In the genomic region with DNA sequence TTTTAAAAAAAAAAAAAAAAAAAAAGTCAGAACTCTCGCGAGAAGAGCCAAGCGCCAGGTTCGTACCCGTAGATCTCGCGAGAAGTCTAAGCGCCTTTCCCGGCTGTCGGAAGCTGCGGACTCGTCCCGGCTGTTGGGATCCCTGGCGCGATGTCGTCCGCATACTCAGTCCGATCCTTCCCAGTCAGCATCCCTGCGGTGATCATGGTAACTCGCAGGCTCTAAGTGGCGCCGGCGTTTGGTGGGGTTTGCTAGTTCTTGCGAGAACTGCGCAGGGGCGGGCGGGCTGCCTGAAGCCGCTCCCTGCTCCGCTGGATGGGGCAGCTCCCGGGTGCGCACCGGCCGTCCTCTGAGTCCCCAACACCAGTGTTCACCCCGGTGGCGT, we compare ENCODE assay signal across 8 mouse cellular contexts. TPM values are rescaled to one million over a fixed set of nuclear protein-coding genes. Genes with fewer than 3 reads are reported as not detected.
A peak's percentile ranks its signal among the peaks of the same experiment; 100 is the strongest.
DNase-seq lines count a peak whose midpoint lies in the region; ATAC-seq and TF ChIP-seq lines count a peak whose summit lies in the region.

A gene (plus strand): TSS at position 71 of the 385 bp plus-strand sequence.

- peak; percentile 81; the same call in 1 of the 2 replicates for TF ChIP-seq POLR2A in bone marrow, adult 2 months (IDR thresholded peaks at IDR 0.05; ENCODE audit: borderline replicate concordance, control insufficient read depth, low read depth, low read length)
- TF ChIP-seq POLR2A in limb, embryonic 14.5 days (IDR thresholded peaks at IDR 0.05; ENCODE audit: borderline replicate concordance, extremely low read depth, insufficient read depth, insufficient read length) = peak; percentile 69; the same call in 1 of the 2 replicates

- peak within 1 kb of the TSS; percentile 71; the same call in 1 of the 2 replicates for H3K27ac ChIP-seq in bone marrow, adult 2 months (ENCODE audit: control insufficient read depth, insufficient read depth, low read depth, low read length, poor library complexity)
- H3K27ac ChIP-seq in embryonic facial prominence, embryonic 15.5 days (replicated peaks) = peak within 1 kb of the TSS; percentile 94
- H3K27ac ChIP-seq in limb, embryonic 14.5 days (replicated peaks; ENCODE audit: low read depth, low read length) = peak within 1 kb of the TSS; percentile 86
- peak within 1 kb of the TSS; percentile 84 for H3K27ac ChIP-seq in midbrain, postnatal 0 days (ENCODE audit: low read depth, low read length)

- no peaks in the 10 kb centered on the region for H3K9me3 ChIP-seq in embryonic facial prominence, embryonic 15.5 days (replicated peaks)
- no peaks in the 10 kb centered on the region for H3K9me3 ChIP-seq in limb, embryonic 14.5 days (ENCODE audit: control insufficient read depth, low read length)
- no peaks in the 10 kb centered on the region for H3K9me3 ChIP-seq in midbrain, postnatal 0 days (ENCODE audit: low read length)

- H3K4me2 ChIP-seq in embryonic facial prominence, embryonic 15.5 days (replicated peaks) = peak within 1 kb of the TSS; percentile 87
- H3K4me2 ChIP-seq in limb, embryonic 14.5 days (replicated peaks; ENCODE audit: low read depth, low read length, severe bottlenecking) = peak within 1 kb of the TSS; percentile 82
- H3K4me2 ChIP-seq in midbrain, postnatal 0 days (ENCODE audit: low read depth, low read length, poor library complexity, severe bottlenecking) = peak within 1 kb of the TSS; percentile 75

- no peaks in the 10 kb centered on the region for H3K27me3 ChIP-seq in embryonic facial prominence, embryonic 15.5 days
- H3K27me3 ChIP-seq in limb, embryonic 14.5 days (ENCODE audit: control insufficient read depth, insufficient read depth, low read length) = no peaks in the 10 kb centered on the region
- H3K27me3 ChIP-seq in midbrain, postnatal 0 days (ENCODE audit: insufficient read depth, low read length) = no peaks in the 10 kb centered on the region

- H3K4me3 ChIP-seq in bone marrow, adult 2 months (replicated peaks; ENCODE audit: control insufficient read depth, low read depth, low read length) = peak within 1 kb of the TSS; percentile 91
- H3K4me3 ChIP-seq in embryonic facial prominence, embryonic 15.5 days (replicated peaks) = peak within 1 kb of the TSS; percentile 69
- peak within 1 kb of the TSS; percentile 70 for H3K4me3 ChIP-seq in limb, embryonic 14.5 days (replicated peaks; ENCODE audit: low read length)
- H3K4me3 ChIP-seq in midbrain, postnatal 0 days (ENCODE audit: low read depth, low read length) = peak within 1 kb of the TSS; percentile 64

- peak; percentile 88 for ATAC-seq in embryonic facial prominence, embryonic 15.5 days (ENCODE audit: insufficient number of reproducible peaks, low FRiP score, low TSS enrichment, low read depth)
- ATAC-seq in limb, embryonic 14.5 days (ENCODE audit: low FRiP score, low read depth) = peak; percentile 95
- ATAC-seq in midbrain, postnatal 0 days (ENCODE audit: low FRiP score) = peak; percentile 95

- no peak for TF ChIP-seq CTCF in bone marrow, adult 2 months (IDR thresholded peaks at IDR 0.05; ENCODE audit: control insufficient read depth, insufficient read depth, low read length)
- TF ChIP-seq CTCF in midbrain, postnatal 0 days (IDR thresholded peaks at IDR 0.05) = no peak; the same call in 1 of the 2 replicates

- H3K36me3 ChIP-seq in embryonic facial prominence, embryonic 15.5 days = peaks cover 21% of the 10 kb centered on the region
- peaks cover 16% of the 10 kb centered on the region for H3K36me3 ChIP-seq in limb, embryonic 14.5 days (ENCODE audit: control insufficient read depth, insufficient read depth, low read length)
- H3K36me3 ChIP-seq in midbrain, postnatal 0 days (ENCODE audit: insufficient read depth, low read length) = peaks cover 16% of the 10 kb centered on the region

- under 1% methylated on average over 35 of the region's 35 CpGs for WGBS in bone marrow, adult 2 months
- WGBS in embryonic facial prominence, embryonic 15.5 days = under 1% methylated on average over 35 of the region's 35 CpGs
- WGBS in limb, embryonic 14.5 days = under 1% methylated on average over 35 of the region's 35 CpGs
- under 1% methylated on average over 35 of the region's 35 CpGs for WGBS in midbrain, postnatal 0 days

- peak; percentile 92 for DNase-seq in 416B (ENCODE audit: low read depth)
- peak; percentile 84 for DNase-seq in heart, adult 8-10 months (ENCODE audit: low spot score)
- DNase-seq in kidney, adult 9 months = peak; percentile 83
- peak; percentile 91 for DNase-seq in limb, embryonic 14.5 days (ENCODE audit: low spot score)
- peak; percentile 95 for DNase-seq in midbrain, postnatal 0 days (ENCODE audit: low spot score)
- peak; percentile 48 to 64 for DNase-seq in spleen, postnatal 14 days (ENCODE audit: low spot score in 2 of 2)

- H3K9ac ChIP-seq in embryonic facial prominence, embryonic 15.5 days = peak within 1 kb of the TSS; percentile 86
- H3K9ac ChIP-seq in limb, embryonic 14.5 days (ENCODE audit: low read depth, low read length, severe bottlenecking) = peak within 1 kb of the TSS; percentile 93
- H3K9ac ChIP-seq in midbrain, postnatal 0 days (replicated peaks; ENCODE audit: low read length, poor library complexity, severe bottlenecking) = peak within 1 kb of the TSS; percentile 81

- H3K4me1 ChIP-seq in bone marrow, adult 2 months (ENCODE audit: control insufficient read depth, insufficient read depth, low read length) = no peaks in the 10 kb centered on the region
- peaks cover 12% of the 10 kb centered on the region for H3K4me1 ChIP-seq in embryonic facial prominence, embryonic 15.5 days
- peaks cover 6% of the 10 kb centered on the region for H3K4me1 ChIP-seq in limb, embryonic 14.5 days (ENCODE audit: control insufficient read depth, insufficient read depth, low read length)
- H3K4me1 ChIP-seq in midbrain, postnatal 0 days (ENCODE audit: insufficient read depth, low read length) = peaks cover 5% of the 10 kb centered on the region

RNA-seq across cellular contexts. Expression of the gene that starts here (rescaled TPM):
- polyA plus RNA-seq in bone marrow, adult 2 months (2011; ENCODE audit: insufficient read depth, insufficient read length, low replicate concordance, missing spikeins) = 2.6 and 4.7 TPM in 2 replicates
- polyA plus RNA-seq in embryonic facial prominence, embryonic 15.5 days (2015; fragmentation: Nextera tagmentation; extraction: Ambion mirVana) = 24.7 and 26.4 TPM in 2 replicates
- 10 to 100 TPM in 1 of 4 experiments, 1 to 10 TPM in 3; 7.9 to 10.3 (median 9.4) TPM for total RNA-seq in heart, adult 8-10 months (2022)
- 23.7 and 24.4 TPM in 2 replicates for polyA plus RNA-seq in limb, embryonic 14.5 days (2012; rRNA removed)
- polyA plus RNA-seq in limb, embryonic 14.5 days (2014; fragmentation: Nextera tagmentation; extraction: Ambion mirVana) = 26.1 and 26.6 TPM in 2 replicates
- 43.9 and 60.5 TPM in 2 replicates for total RNA-seq in midbrain, postnatal 0 days (2014; rRNA removed)
- 42.7 and 44.2 TPM in 2 replicates for polyA plus RNA-seq in midbrain, postnatal 0 days (2015; fragmentation: Nextera tagmentation; extraction: Ambion mirVana)

Comparison
In these comparisons a context has a peak if more than half of its experiments do, and no peak if none do; other contexts are left out.
1. Peak in every context shown above with its lines: DNase-seq, ATAC-seq, H3K4me3 ChIP-seq and H3K27ac ChIP-seq.